In genomic region chr10:56912711-56913110, GRCm38 (mm10) we compare ENCODE assay signal across 14 mouse cellular contexts.
"Had no signal": no experiment of that assay in that cellular context is flagged by ENCODE, and none has a peak within 500 bp of the region (broad histone marks: within the 10 kb centered on the region; RNA-seq: fewer than 3 reads in every experiment).

No protein-coding gene starts in this region.

- H3K4me3 ChIP-seq: midbrain, embryonic 10.5 days; midbrain, embryonic 12.5 days; neural tube, embryonic 12.5 days; stomach, embryonic 15.5 days had no signal

- H3K36me3 ChIP-seq: midbrain, embryonic 10.5 days; midbrain, embryonic 12.5 days; neural tube, embryonic 12.5 days; stomach, embryonic 15.5 days had no signal

- H3K9me3 ChIP-seq: midbrain, embryonic 10.5 days; midbrain, embryonic 12.5 days; neural tube, embryonic 12.5 days; stomach, embryonic 15.5 days had no signal

- H3K27me3 ChIP-seq: midbrain, embryonic 12.5 days; neural tube, embryonic 12.5 days; stomach, embryonic 15.5 days had no signal

- H3K4me2 ChIP-seq: lung, embryonic 14.5 days; midbrain, embryonic 12.5 days; neural tube, embryonic 12.5 days; stomach, embryonic 15.5 days had no signal

- DNase-seq: lung, adult 18-20 months; lung, embryonic 14.5 days; lung, postnatal 10 days; lung, postnatal 4 days; midbrain, embryonic 14.5 days; right cerebral cortex, postnatal 14 days; thymus, adult 2 months; thymus, postnatal 25 days; thymus, postnatal 4 days had no signal

- H3K4me1 ChIP-seq: midbrain, embryonic 10.5 days; midbrain, embryonic 12.5 days; neural tube, embryonic 12.5 days; stomach, embryonic 15.5 days had no signal

- H3K27ac ChIP-seq: midbrain, embryonic 10.5 days; midbrain, embryonic 12.5 days; neural tube, embryonic 12.5 days; stomach, embryonic 15.5 days; stomach, postnatal 0 days had no signal

- H3K9ac ChIP-seq: lung, embryonic 14.5 days; midbrain, embryonic 12.5 days; neural tube, embryonic 12.5 days; stomach, embryonic 15.5 days had no signal
